Mouse (Mus musculus) spleen, adult 2 months (tissue): Measurements from ENCODE around the gene Slc39a11.

Source experiments
- CTCF ChIP-seq: fragments of 200-500 bp; IDR thresholded peaks from 2 replicates; pipeline ENCODE4 v1.5.1; 2011; ENCODE audit warnings: mild to moderate bottlenecking, inconsistent platforms; ENCODE audit not compliant: insufficient read depth, insufficient read length, insufficient replicate concordance; ENCODE audit errors: extremely low read depth
- POLR2A ChIP-seq: fragments of 200-500 bp; IDR thresholded peaks from 2 replicates; pipeline ENCODE4 v1.6.1; 2011; ENCODE audit warnings: low read depth, low read length, inconsistent platforms

DNA sequence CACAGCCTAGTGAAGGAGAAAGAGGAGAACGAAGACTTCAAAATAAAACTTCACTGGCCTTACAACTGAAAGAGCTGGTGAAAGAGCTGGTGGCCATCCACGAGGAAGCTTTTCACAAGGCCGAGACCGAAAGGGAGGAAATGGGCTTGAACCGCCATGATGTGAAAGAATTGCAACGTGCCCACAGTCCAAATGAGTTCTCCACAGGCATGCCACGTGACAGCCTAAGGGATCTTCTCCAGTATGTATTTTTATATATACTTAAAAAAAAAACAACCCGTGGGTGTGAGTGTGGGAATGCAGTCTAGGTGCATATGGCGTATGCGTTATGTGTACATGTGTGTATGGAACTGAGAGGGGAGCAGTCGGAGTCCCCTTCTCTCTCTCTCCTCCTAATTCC lies 207.8 kb downstream of the Slc39a11 start:
- TF ChIP-seq CTCF (no peak), POLR2A (no peak)
